Mouse (Mus musculus) myocyte (in vitro differentiated cells): ENCODE measurements around the gene Napsa.

Source experiments
- MAX ChIP-seq: IDR thresholded peaks from one replicate; pipeline ENCODE4 v1.6.1; 2011; ENCODE audit warnings: low read depth, mild to moderate bottlenecking, control low read depth
- MYOD1 ChIP-seq, 3 experiments: IDR thresholded peaks; one replicate each; pipeline ENCODE4 v1.6.1; 2011; ENCODE audit warnings: control low read depth in 2 of 3, low read depth in 2 of 3, mild to moderate bottlenecking in 2 of 3, moderate library complexity in 1 of 3; ENCODE audit not compliant: insufficient read length in 2 of 3, control insufficient read depth in 1 of 3
- MYOG ChIP-seq, 3 experiments: IDR thresholded peaks; one replicate each; pipeline ENCODE4 v1.6.1; 2011; ENCODE audit warnings: control low read depth in 2 of 3, low read depth in 2 of 3, mild to moderate bottlenecking in 2 of 3; ENCODE audit not compliant: insufficient read length in 2 of 3, control insufficient read depth in 1 of 3, insufficient read depth in 1 of 3
- POLR2A ChIP-seq: IDR thresholded peaks from one replicate; pipeline ENCODE4 v1.6.1; 2011; ENCODE audit warnings: low read depth, mild to moderate bottlenecking, control low read depth, moderate library complexity; ENCODE audit not compliant: insufficient read length
- POLR2AphosphoS2 ChIP-seq: IDR thresholded peaks from one replicate; pipeline ENCODE4 v1.6.1; 2011; ENCODE audit warnings: low read depth, control low read depth; ENCODE audit not compliant: insufficient read length
- TCF12 ChIP-seq: IDR thresholded peaks from one replicate; pipeline ENCODE4 v1.6.1; 2011; ENCODE audit warnings: mild to moderate bottlenecking, control low read depth; ENCODE audit not compliant: poor library complexity, insufficient read depth, severe bottlenecking
- TCF3 ChIP-seq: IDR thresholded peaks from one replicate; pipeline ENCODE4 v1.6.1; 2011; ENCODE audit warnings: low read depth, control low read depth; ENCODE audit not compliant: insufficient read length
- USF1 ChIP-seq: IDR thresholded peaks from one replicate; pipeline ENCODE4 v1.6.1; 2011; ENCODE audit warnings: low read depth, mild to moderate bottlenecking, control low read depth, moderate library complexity

- TF ChIP-seq POLR2A: no peak
- TF ChIP-seq MAX: no peak
- no peak for TF ChIP-seq POLR2AphosphoS2
- TF ChIP-seq TCF12: no peak
- no peak for TF ChIP-seq TCF3
- TF ChIP-seq USF1: no peak
- no peak for TF ChIP-seq MYOD1 (IDR thresholded peaks at IDR 0.05; ENCODE audit: control insufficient read depth in 1 of 3, insufficient read length in 2 of 3, low read depth in 2 of 3)
- no peak for TF ChIP-seq MYOG (IDR thresholded peaks at IDR 0.05; ENCODE audit: control insufficient read depth in 1 of 3, insufficient read depth in 1 of 3, insufficient read length in 2 of 3, low read depth in 2 of 3)
These were observed 37.9 kb upstream of the Napsa start for GRCm38 (mm10) chr7:44534242-44534641.
